Mouse (Mus musculus) kidney, embryonic 15.5 days (tissue): ENCODE results near the gene Ankrd36. TPM values are rescaled to one million over a fixed set of nuclear protein-coding genes. Genes with fewer than 3 reads are reported as not detected.

Experiments used
- ATAC-seq: fragments of 200-750 bp; cut with Nextera tagmentation; replicated peaks from 2 replicates; pipeline ENCODE4 v1.8.0; 2017; ENCODE audit warnings: moderate TSS enrichment; ENCODE audit not compliant: low FRiP score
- H3K27ac ChIP-seq: fragments of 300-500 bp; sonication (generic); 2 replicates; pipeline ENCODE4 v1.5.1; 2015; ENCODE audit warnings: mild to moderate bottlenecking, inconsistent platforms
- H3K27me3 ChIP-seq: fragments of 300-500 bp; sonication (generic); 2 replicates; pipeline ENCODE4 v1.6.1; 2015; ENCODE audit warnings: inconsistent platforms
- H3K36me3 ChIP-seq: fragments of 300-500 bp; sonication (generic); 2 replicates; pipeline ENCODE4 v1.6.1; 2015; ENCODE audit warnings: inconsistent platforms
- H3K4me1 ChIP-seq: fragments of 300-500 bp; sonication (generic); 2 replicates; pipeline ENCODE4 v1.6.1; 2015; ENCODE audit warnings: inconsistent platforms
- H3K4me2 ChIP-seq: fragments of 300-500 bp; sonication (generic); 2 replicates; pipeline ENCODE4 v1.6.1; 2015; ENCODE audit warnings: moderate library complexity, mild to moderate bottlenecking, inconsistent platforms
- H3K4me3 ChIP-seq: fragments of 300-500 bp; sonication (generic); replicated peaks from 2 replicates; pipeline ENCODE4 v1.5.1; 2015; ENCODE audit warnings: mild to moderate bottlenecking, inconsistent platforms
- H3K9ac ChIP-seq: fragments of 300-500 bp; sonication (generic); 2 replicates; pipeline ENCODE4 v1.6.1; 2015; ENCODE audit warnings: mild to moderate bottlenecking, inconsistent platforms
- H3K9me3 ChIP-seq: fragments of 300-500 bp; sonication (generic); replicated peaks from 2 replicates; pipeline ENCODE4 v1.6.1; 2016; ENCODE audit warnings: inconsistent platforms
- WGBS: fragments of 180-500 bp; shearing (Covaris S2); methylation state at CpG from one replicate; pipeline ENCODE4 v1.1.7; 2015; ENCODE audit warnings: mixed read lengths; 5-methylcytosine and 5-hydroxymethylcytosine counted together
- polyA plus RNA-seq: library from polyadenylated mRNA; unstranded; fragments of >200 nt; fragmentation: Nextera tagmentation; extraction: Ambion mirVana; gene quantifications from 2 replicates; pipeline ENCODE4 v1.2.1, GENCODE M21; 2015

Gene Ankrd36
- polyA plus RNA-seq, 1 experiment from 2014 or later, result not detected

DNA sequence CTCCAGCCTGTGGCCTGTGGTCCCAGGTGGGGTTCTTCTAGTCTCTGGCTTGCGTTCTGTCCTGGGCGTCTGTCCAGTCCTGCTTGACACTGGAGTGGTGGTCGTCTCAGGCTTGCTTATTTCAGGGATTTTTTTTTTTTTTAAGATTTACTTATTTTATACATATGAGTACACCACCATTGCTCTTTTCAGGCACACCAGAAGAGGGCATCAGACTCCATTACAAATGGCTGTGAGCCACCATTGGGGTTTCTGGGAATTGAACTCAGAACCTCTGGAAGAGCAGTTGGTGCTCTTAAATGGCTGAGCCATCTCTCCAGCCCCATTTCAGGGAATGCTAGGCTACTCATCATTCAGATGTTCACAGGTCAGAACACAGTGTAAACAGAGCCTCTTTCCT is 9.2 kb upstream of the Ankrd36 start:
- Histone ChIP-seq H3K27ac (no peak overlapping the region), H3K27me3 (no peaks in the 10 kb centered on the region), H3K9me3 (no peaks in the 10 kb centered on the region), H3K4me2 (no peak overlapping the region), H3K4me1 (no peaks in the 10 kb centered on the region), H3K9ac (no peak overlapping the region), H3K36me3 (no peaks in the 10 kb centered on the region), H3K4me3 (no peak overlapping the region)
- no peak for ATAC-seq
- whole genome bisulfite sequencing, result 63% methylated on average over 3 of the region's 3 CpGs

DNA sequence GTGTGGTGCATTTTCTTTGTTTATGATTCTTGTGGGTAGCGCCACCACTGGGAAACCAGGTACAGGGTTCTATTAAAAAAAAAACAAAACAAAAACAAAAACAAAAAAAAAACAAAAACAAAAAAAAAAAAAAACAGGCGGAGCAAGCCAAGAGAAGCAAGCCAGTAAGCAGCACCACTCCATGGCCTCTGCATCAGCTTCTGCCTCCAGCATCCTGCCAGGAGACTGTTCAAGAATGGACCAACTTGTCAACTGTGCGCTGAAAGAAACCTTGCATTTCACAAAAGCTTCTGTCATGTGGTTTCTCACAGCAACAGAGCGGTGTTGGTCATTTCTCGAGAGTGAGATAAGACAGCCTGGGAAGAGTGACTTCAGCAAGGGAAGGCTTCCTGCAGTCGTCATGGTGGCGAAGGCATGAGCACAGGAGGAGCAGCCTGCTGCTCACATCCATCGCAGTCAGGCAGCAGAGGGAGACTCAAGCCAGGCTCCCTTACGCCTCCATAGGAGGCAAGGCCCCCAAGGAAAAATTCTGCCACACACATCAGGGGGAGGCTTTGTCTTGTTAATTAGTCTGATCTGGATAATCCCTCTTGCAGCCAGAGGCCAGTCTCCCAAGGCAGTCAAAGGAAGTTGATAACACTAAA is 6.7 kb upstream of the Ankrd36 start:
- Histone ChIP-seq H3K4me1 (no peaks in the 10 kb centered on the region), H3K4me2 (no peak overlapping the region), H3K27ac (no peak overlapping the region), H3K4me3 (no peak overlapping the region), H3K9ac (no peak overlapping the region), H3K36me3 (no peaks in the 10 kb centered on the region), H3K9me3 (no peaks in the 10 kb centered on the region), H3K27me3 (no peaks in the 10 kb centered on the region)
- WGBS, result 46% methylated on average over 8 of the region's 9 CpGs
- ATAC-seq, result no peak

DNA sequence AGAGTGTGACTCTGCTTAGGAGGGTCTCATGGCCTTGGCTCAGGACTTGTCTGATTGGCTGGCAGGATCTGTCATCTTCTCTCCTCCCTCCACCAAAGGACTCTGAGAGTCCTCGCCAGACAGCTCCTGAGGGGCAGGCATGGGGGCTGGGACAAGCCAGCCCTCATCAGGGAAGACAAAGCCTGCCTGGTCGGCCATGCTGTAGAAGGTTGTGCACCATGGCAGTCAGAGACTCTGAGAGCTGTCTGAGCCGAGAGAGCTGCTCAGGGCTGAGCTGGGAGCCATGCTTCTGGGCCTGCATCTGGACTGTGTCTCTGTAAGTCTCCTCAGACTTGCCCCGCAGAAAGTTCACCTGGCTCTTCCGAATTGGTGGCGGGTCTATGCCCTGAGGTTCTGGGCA is 5.6 kb upstream of the Ankrd36 start:
- Histone ChIP-seq H3K27ac (no peak overlapping the region), H3K4me1 (no peaks in the 10 kb centered on the region), H3K4me3 (no peak overlapping the region), H3K9ac (no peak overlapping the region), H3K27me3 (no peaks in the 10 kb centered on the region), H3K36me3 (no peaks in the 10 kb centered on the region), H3K4me2 (no peak overlapping the region), H3K9me3 (no peaks in the 10 kb centered on the region)
- WGBS, result 70% methylated on average over 6 of the region's 6 CpGs
- ATAC-seq, result no peak

DNA sequence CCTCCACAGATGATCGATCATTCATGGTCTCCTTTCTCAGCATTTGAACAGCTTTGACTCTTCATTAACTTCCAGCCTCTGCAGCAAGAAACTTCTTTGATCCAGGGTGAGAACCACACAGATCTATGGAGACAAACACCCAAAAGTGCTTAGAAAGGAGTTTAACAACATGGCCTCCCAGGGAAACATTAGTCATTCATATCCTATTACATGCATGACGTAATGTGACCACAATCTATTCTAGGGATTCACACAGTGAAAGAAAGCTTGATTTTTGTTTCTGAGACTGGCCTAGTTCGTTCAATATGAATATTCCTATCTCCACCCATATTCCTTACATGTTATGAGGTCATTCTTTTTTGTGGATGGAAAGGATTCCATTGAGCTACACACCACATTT is 3.9 kb upstream of the Ankrd36 start:
- 76% methylated on average over 3 of the region's 3 CpGs for WGBS
- no peaks in the 10 kb centered on the region for H3K9me3 ChIP-seq

DNA sequence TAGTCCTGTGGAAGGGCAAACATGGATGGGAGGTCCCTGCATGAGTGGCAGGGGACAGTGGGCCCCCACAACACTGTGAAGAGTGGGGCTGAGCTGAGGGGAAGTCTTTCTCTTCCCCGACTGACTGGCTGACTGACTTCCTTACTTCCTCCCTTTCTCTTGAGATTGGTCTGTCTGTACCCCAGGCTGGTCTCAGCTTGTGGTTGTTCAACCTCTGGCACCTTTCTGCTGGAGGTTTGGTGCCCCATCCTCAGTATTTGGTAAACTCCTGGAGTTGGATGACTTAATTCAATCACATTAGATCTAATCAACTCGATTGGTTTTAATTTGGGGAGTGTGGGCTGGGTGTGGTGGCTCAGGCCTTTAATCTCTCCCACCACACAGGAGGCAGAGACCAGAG is 3.0 kb upstream of the Ankrd36 start:
- no peaks in the 10 kb centered on the region for H3K27me3 ChIP-seq
- no peak overlapping the region for H3K9ac ChIP-seq
- no peaks in the 10 kb centered on the region for H3K9me3 ChIP-seq
- no peak overlapping the region for H3K4me2 ChIP-seq
- no peak for ATAC-seq
- no peaks in the 10 kb centered on the region for H3K4me1 ChIP-seq
- H3K4me3 ChIP-seq, result no peak overlapping the region
- 64% methylated on average over 2 of the region's 2 CpGs for WGBS
- H3K27ac ChIP-seq, result no peak overlapping the region
- H3K36me3 ChIP-seq, result no peaks in the 10 kb centered on the region

More for the DNA sequence above, 3.9 kb upstream of the Ankrd36 start:
- Histone ChIP-seq H3K27me3 (no peaks in the 10 kb centered on the region), H3K4me2 (no peak overlapping the region), H3K4me3 (no peak overlapping the region), H3K27ac (no peak overlapping the region), H3K36me3 (no peaks in the 10 kb centered on the region), H3K4me1 (no peaks in the 10 kb centered on the region), H3K9ac (no peak overlapping the region)
- ATAC-seq, result no peak

DNA sequence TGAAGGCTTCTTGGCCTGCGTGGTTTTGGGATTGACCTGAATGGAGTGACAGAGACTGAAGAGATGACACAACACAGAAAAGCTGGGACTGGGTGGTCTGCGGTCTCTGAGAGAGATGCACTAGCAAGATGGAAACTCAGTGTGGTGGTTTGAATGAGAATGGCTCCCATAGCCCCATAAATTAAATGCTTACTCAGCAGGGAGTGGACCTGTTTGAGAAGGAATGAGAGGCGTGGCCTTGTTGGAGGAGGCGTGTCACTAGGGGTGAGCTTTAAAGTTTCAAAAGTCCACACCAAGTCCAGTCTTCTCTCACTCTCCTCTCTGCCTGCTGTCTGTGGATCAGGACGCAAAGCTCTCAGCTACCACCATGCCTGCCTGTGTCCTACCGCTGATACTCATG is 1.8 kb upstream of the Ankrd36 start:
- 97% methylated on average over 6 of the region's 6 CpGs for WGBS

DNA sequence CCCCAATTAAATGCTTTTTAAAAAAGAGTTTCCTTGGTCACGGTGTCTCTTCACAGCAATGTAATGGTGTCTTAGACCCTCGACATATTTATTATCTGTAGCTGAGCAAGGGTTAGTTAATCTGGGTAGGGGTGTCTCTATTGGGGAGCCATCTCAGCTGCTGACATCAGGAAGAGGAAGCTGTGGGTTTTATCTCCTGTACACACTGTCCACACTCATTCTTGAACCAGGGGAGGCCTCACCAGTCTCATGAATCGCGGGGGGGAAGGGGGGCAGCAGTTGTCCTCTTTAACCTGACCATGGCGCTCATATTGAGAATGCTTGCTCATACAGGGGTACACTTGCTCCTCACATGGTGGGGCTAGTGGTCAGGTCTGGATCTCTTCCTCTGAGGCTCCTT is 1.4 kb upstream of the Ankrd36 start:
- 86% methylated on average over 5 of the region's 5 CpGs for WGBS
- no peak for ATAC-seq
- H3K4me2 ChIP-seq, result no peak overlapping the region

More for the DNA sequence above, 1.8 kb upstream of the Ankrd36 start:
- H3K4me3 ChIP-seq, result no peak overlapping the region
- no peaks in the 10 kb centered on the region for H3K4me1 ChIP-seq
- H3K9me3 ChIP-seq, result no peaks in the 10 kb centered on the region
- no peaks in the 10 kb centered on the region for H3K27me3 ChIP-seq
- H3K27ac ChIP-seq, result no peak overlapping the region
- no peak overlapping the region for H3K9ac ChIP-seq
- no peaks in the 10 kb centered on the region for H3K36me3 ChIP-seq
- H3K4me2 ChIP-seq, result no peak overlapping the region
- no peak for ATAC-seq

DNA sequence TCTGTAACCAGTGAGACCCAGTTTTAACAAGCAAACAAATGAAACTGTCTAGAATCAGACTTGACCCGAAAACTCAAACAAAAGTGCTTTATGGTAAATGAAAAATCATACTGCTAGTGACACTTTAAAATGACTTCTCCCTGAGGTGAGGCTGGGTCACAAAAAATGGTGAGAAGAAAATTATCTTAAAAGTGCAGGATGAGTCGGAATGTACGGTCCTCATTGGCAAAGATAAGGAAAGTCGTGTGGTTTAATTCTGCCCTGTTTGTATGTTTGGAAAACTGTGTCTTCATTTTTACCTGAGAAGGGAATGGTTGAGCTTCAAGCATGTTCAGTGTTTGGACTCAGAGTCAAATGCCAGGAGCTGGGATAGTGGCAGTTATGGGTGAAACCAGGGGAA is 2.4 kb downstream of the Ankrd36 start:
- H3K27me3 ChIP-seq, result no peaks in the 10 kb centered on the region
- WGBS, result 90% methylated on average over 4 of the region's 4 CpGs
- H3K27ac ChIP-seq, result no peak overlapping the region
- H3K4me3 ChIP-seq, result no peak overlapping the region
- H3K36me3 ChIP-seq, result no peaks in the 10 kb centered on the region
- H3K9ac ChIP-seq, result no peak overlapping the region
- no peak overlapping the region for H3K4me2 ChIP-seq
- H3K4me1 ChIP-seq, result no peaks in the 10 kb centered on the region
- ATAC-seq, result no peak
- H3K9me3 ChIP-seq, result no peaks in the 10 kb centered on the region

More for the DNA sequence above, 1.4 kb upstream of the Ankrd36 start:
- H3K9ac ChIP-seq, result no peak overlapping the region
- no peaks in the 10 kb centered on the region for H3K36me3 ChIP-seq
- no peak overlapping the region for H3K4me3 ChIP-seq
- no peaks in the 10 kb centered on the region for H3K9me3 ChIP-seq
- H3K4me1 ChIP-seq, result no peaks in the 10 kb centered on the region
- H3K27me3 ChIP-seq, result no peaks in the 10 kb centered on the region
- H3K27ac ChIP-seq, result no peak overlapping the region

DNA sequence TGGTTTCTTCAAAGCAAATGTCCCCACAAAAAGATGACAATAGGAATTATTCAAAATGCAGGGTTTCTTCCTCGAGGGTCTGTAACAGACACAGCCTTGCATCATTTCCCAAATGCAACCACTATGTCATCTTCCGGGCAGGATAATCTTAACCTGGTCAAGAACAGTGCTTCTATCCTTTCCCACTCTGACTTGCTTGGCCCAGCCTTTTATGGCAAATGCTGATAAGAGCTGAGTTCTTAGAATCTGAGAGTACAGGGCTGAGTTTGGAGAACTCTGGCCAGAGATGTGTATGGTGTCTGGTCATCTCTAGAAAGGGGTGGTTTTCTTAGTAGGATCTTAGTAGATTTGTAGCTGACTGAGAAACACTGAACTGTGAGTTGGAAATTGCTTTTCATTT is 4.3 kb downstream of the Ankrd36 start:
- ATAC-seq, result no peak
- Histone ChIP-seq H3K9ac (no peak overlapping the region), H3K27me3 (no peaks in the 10 kb centered on the region), H3K27ac (no peak overlapping the region), H3K9me3 (no peaks in the 10 kb centered on the region), H3K4me3 (no peak overlapping the region), H3K4me1 (no peaks in the 10 kb centered on the region), H3K4me2 (no peak overlapping the region), H3K36me3 (no peaks in the 10 kb centered on the region)
- WGBS, result 75% methylated on average over 2 of the region's 2 CpGs

DNA sequence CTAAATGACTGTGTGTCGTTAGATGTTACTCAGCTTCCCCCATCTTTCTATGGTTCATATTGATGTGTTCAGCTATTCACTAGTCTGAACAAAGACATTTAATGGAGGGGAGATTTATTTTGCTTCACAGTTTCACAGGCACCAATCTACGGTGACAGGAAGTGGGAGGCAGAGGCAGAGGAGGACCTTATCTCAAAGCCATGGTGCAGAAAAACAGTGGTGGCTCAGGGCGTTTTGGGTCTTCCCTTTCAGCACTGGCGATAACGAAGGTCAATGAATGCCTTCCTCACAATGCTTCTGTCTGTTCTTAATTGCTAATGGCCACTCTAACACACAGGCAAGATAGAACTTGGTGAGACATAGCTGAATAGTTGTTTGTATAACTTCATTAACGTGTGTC is 5.6 kb downstream of the Ankrd36 start:
- no peaks in the 10 kb centered on the region for H3K27me3 ChIP-seq
- 56% methylated on average over 6 of the region's 6 CpGs for WGBS
- no peak for ATAC-seq
- H3K9me3 ChIP-seq, result no peaks in the 10 kb centered on the region
- H3K9ac ChIP-seq, result no peak overlapping the region
- no peak overlapping the region for H3K27ac ChIP-seq
- no peaks in the 10 kb centered on the region for H3K36me3 ChIP-seq
- no peak overlapping the region for H3K4me2 ChIP-seq
- H3K4me3 ChIP-seq, result no peak overlapping the region
- H3K4me1 ChIP-seq, result no peaks in the 10 kb centered on the region

DNA sequence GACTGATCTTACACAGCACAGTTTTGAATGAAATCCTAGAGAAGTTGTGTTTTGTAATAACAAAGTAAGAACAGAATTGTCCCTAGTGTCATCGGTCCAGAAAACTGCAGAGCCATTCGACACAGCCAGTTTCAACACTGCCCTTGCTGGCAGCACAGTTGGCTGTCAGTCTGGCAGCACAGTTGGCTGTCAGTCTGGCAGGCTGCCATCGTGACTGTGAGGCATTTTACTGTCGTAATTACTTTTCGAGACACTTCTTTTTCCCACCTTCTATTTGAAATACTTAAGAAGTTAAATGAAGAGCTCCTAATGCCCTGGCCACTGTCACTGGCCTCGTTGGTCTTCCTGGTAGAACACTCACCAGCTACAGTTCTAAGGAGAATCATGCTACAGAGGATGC is 22.9 kb downstream of the Ankrd36 start:
- 67% methylated on average over 6 of the region's 6 CpGs for WGBS
- Histone ChIP-seq H3K9me3 (no peaks in the 10 kb centered on the region), H3K4me1 (no peaks in the 10 kb centered on the region), H3K27ac (no peak overlapping the region), H3K4me3 (no peak overlapping the region), H3K36me3 (no peaks in the 10 kb centered on the region), H3K4me2 (no peak overlapping the region), H3K9ac (no peak overlapping the region), H3K27me3 (no peaks in the 10 kb centered on the region)
- no peak for ATAC-seq

DNA sequence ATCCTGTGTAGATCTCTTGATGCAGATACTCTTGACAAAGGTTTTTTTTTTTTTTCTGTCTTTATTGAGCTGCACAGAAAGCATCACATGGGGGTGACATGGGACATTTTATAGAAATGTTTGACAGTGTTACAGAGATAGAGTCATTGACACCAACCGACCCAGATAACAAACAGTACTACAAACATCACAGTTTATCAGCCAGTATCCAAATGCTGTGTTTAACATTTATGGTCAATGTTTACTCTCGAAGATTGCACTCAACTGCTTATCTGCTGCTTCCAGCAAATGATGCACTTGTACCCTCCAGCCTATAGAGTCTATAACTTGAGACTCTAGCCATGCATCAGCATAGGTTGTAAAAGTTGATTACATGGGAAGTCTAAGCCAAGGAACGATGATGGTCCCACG is 25.9 kb downstream of the Ankrd36 start:
- Histone ChIP-seq H3K27me3 (no peaks in the 10 kb centered on the region), H3K9ac (no peak overlapping the region), H3K27ac (no peak overlapping the region), H3K4me3 (no peak overlapping the region), H3K4me1 (no peaks in the 10 kb centered on the region; the same call in 1 of the 2 replicates), H3K4me2 (no peak overlapping the region), H3K9me3 (no peaks in the 10 kb centered on the region), H3K36me3 (no peaks in the 10 kb centered on the region)
- no peak for ATAC-seq
- WGBS, result 76% methylated on average over 4 of the region's 4 CpGs

DNA sequence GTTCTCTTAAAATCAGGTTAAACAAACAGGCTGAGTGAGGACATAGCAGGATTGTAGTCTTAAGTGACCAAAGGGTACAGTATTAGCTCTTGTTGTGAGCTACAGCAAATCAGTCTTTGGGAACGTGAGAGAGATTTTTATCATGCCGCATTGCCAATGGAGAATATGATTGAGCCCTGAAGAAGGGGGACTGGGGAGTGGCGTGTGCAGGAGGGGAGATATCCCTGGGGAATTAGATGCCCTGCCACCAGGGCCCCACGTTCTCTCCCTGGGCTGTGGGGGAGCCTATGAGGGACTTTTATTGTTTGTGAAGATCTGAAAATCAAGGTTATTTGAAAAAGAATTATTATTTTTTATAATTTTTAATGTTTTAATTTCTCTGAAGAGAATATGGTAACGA is 26.3 kb downstream of the Ankrd36 start:
- 86% methylated on average over 5 of the region's 5 CpGs for WGBS
- ATAC-seq, result no peak

More for the DNA sequence above, 26.3 kb downstream of the Ankrd36 start:
- Histone ChIP-seq H3K4me1 (no peaks in the 10 kb centered on the region; the same call in 1 of the 2 replicates), H3K4me3 (no peak overlapping the region), H3K27ac (no peak overlapping the region), H3K27me3 (no peaks in the 10 kb centered on the region), H3K4me2 (no peak overlapping the region), H3K9ac (no peak overlapping the region), H3K9me3 (no peaks in the 10 kb centered on the region), H3K36me3 (no peaks in the 10 kb centered on the region)
